Mouse (Mus musculus): ENCODE data around the gene Fbxl5. TPM values are rescaled to one million over a fixed set of nuclear protein-coding genes. Genes with fewer than 3 reads are reported as not detected.

Fbxl5 gene
- polyA plus RNA-seq, 1 experiment from 2014 or later, result 91.7 TPM

GRCm38 (mm10) chr5:43721538-43722451 lies 99.6 kb downstream of the Fbxl5 start:
- no peak for DNase-seq (ENCODE audit: low read depth, low spot score)
- no peak for ATAC-seq
- no peaks in the 10 kb centered on the region for H3K27me3 ChIP-seq
- ChIA-PET POLR2A (interaction anchor here (0.9 kb wide), 1 partner anchor 24 kb away, joined by 3 read pairs; no protein-coding TSS in a partner anchor), CTCF (interaction anchor here (0.7 to 1.3 kb wide), 3 partner anchors 15 to 74 kb away, joined by 3 read pairs; no protein-coding TSS in a partner anchor)
- no peak for TF ChIP-seq CTCF (IDR thresholded peaks at IDR 0.05)
- in situ Hi-C loops (cut with MboI; ENCODE audit: low pct_unique_long_range_greater_than_20kb), result no loop called here

- POLR2A ChIA-PET, result interaction anchor here (0.7 kb wide), 1 partner anchor 26 kb away, joined by 3 read pairs; no protein-coding TSS in a partner anchor
- ATAC-seq (no peak), DNase-seq (ENCODE audit: low read depth, low spot score) (no peak)
- CTCF ChIA-PET, result interaction anchor here (1.4 to 1.6 kb wide), 2 partner anchors 14 to 23 kb away, joined by 3 read pairs; no protein-coding TSS in a partner anchor
- no peak for TF ChIP-seq CTCF (IDR thresholded peaks at IDR 0.05)
- in situ Hi-C loops (cut with MboI; ENCODE audit: low pct_unique_long_range_greater_than_20kb), result loop anchor here (25.0 kb wide), 1 partner anchor 513 kb away; no protein-coding TSS in a partner anchor
- H3K27me3 ChIP-seq, result no peaks in the 10 kb centered on the region
Measured at GRCm38 (mm10) chr5:43699240-43699639, 122.2 kb downstream of the Fbxl5 start.

GRCm38 (mm10) chr5:43697133-43697532 lies 124.3 kb downstream of the Fbxl5 start:
- DNase-seq (ENCODE audit: low read depth, low spot score) (no peak), ATAC-seq (no peak)
- in situ Hi-C loops (cut with MboI; ENCODE audit: low pct_unique_long_range_greater_than_20kb), result loop anchor here (25.0 kb wide), 1 partner anchor 515 kb away; no protein-coding TSS in a partner anchor
- ChIA-PET POLR2A (no interaction called here), CTCF (no interaction called here)
- H3K27me3 ChIP-seq, result no peaks in the 10 kb centered on the region
- no peak for TF ChIP-seq CTCF (IDR thresholded peaks at IDR 0.05)

Other genes starting within 250 kb of the Fbxl5 start
- 67.5 TPM for gene Cc2d2a, start 159.3 kb downstream of the Fbxl5 start, polyA plus RNA-seq (2021)
- gene Bst1, start 2.8 kb downstream of the Fbxl5 start, polyA plus RNA-seq (2021), result 864 TPM
- gene Cd38, start 46.9 kb upstream of the Fbxl5 start, polyA plus RNA-seq (2021), result 1.6 TPM
- 19.7 TPM for gene Gm7879, start 91.5 kb upstream of the Fbxl5 start, polyA plus RNA-seq (2021)
- gene Fgfbp1, start 160.1 kb upstream of the Fbxl5 start, polyA plus RNA-seq (2021), result 0.08 TPM